Mouse (Mus musculus) stomach, embryonic 15.5 days (tissue): Measurements from ENCODE around the gene Pde8b. TPM values are rescaled to one million over a fixed set of nuclear protein-coding genes. Genes with fewer than 3 reads are reported as not detected.

ENCODE experiments used
- ATAC-seq: fragments of 200-750 bp; cut with Nextera tagmentation; 2 replicates; pipeline ENCODE4 v1.8.0; 2017; ENCODE audit warnings: low read depth, moderate number of reproducible peaks, moderate TSS enrichment; ENCODE audit not compliant: insufficient read depth, low FRiP score
- H3K27ac ChIP-seq: fragments of 300-500 bp; sonication (generic); 2 replicates; pipeline ENCODE4 v1.5.1; 2015; ENCODE audit warnings: mild to moderate bottlenecking, inconsistent platforms
- H3K27me3 ChIP-seq: fragments of 300-500 bp; sonication (generic); replicated peaks from 2 replicates; pipeline ENCODE4 v1.6.1; 2015; ENCODE audit warnings: inconsistent platforms
- H3K36me3 ChIP-seq: fragments of 300-500 bp; sonication (generic); 2 replicates; pipeline ENCODE4 v1.6.1; 2015; ENCODE audit warnings: inconsistent platforms
- H3K4me1 ChIP-seq: fragments of 300-500 bp; sonication (generic); 2 replicates; pipeline ENCODE4 v1.6.1; 2015; ENCODE audit warnings: inconsistent platforms
- H3K4me2 ChIP-seq: fragments of 300-500 bp; sonication (generic); 2 replicates; pipeline ENCODE4 v1.6.1; 2015; ENCODE audit warnings: mild to moderate bottlenecking, inconsistent platforms
- H3K4me3 ChIP-seq: fragments of 300-500 bp; sonication (generic); replicated peaks from 2 replicates; pipeline ENCODE4 v1.5.1; 2015; ENCODE audit warnings: inconsistent platforms
- H3K9ac ChIP-seq: fragments of 300-500 bp; sonication (generic); 2 replicates; pipeline ENCODE4 v1.6.1; 2015; ENCODE audit warnings: inconsistent platforms
- H3K9me3 ChIP-seq: fragments of 300-500 bp; sonication (generic); 2 replicates; pipeline ENCODE4 v1.6.1; 2016; ENCODE audit warnings: inconsistent platforms
- WGBS: fragments of 180-500 bp; shearing (Covaris S2); methylation state at CpG from one replicate; pipeline ENCODE4 v1.1.7; 2015; 5-methylcytosine and 5-hydroxymethylcytosine counted together
- polyA plus RNA-seq: library from polyadenylated mRNA; unstranded; fragments of >200 nt; fragmentation: Nextera tagmentation; extraction: Ambion mirVana; gene quantifications from 2 replicates; pipeline ENCODE4 v1.2.1, GENCODE M21; 2015

Gene Pde8b
- polyA plus RNA-seq, 1 experiment from 2014 or later = 7.4 TPM

DNA sequence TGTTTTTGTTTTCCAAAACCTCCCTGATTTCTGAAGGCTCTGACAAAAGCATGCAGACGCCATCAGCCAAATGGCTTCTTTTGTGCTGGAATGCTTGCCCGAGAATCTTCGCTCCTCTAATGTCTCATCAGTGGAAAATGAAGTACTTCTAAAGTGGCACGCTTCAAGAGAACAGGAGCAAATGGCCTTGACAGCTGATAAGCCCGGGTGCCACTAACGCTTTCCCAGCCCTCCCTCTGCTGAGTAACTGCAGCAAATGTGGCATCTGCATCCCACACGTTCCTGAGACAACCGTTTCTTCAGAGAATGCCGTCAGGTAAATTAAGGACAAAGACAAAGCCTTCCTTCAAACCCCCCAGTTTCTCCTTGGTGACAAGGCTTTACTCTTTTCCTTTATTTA, 72.8 kb downstream of the Pde8b start:
- H3K36me3 ChIP-seq = no peaks in the 10 kb centered on the region
- H3K27me3 ChIP-seq = no peaks in the 10 kb centered on the region
- H3K27ac ChIP-seq = no peak overlapping the region
- WGBS = 35% methylated on average over 9 of the region's 9 CpGs
- H3K4me3 ChIP-seq = no peak overlapping the region
- H3K4me1 ChIP-seq = no peaks in the 10 kb centered on the region
- ATAC-seq = no peak
- H3K9me3 ChIP-seq = no peaks in the 10 kb centered on the region
- no peak overlapping the region for H3K4me2 ChIP-seq
- H3K9ac ChIP-seq = no peak overlapping the region

DNA sequence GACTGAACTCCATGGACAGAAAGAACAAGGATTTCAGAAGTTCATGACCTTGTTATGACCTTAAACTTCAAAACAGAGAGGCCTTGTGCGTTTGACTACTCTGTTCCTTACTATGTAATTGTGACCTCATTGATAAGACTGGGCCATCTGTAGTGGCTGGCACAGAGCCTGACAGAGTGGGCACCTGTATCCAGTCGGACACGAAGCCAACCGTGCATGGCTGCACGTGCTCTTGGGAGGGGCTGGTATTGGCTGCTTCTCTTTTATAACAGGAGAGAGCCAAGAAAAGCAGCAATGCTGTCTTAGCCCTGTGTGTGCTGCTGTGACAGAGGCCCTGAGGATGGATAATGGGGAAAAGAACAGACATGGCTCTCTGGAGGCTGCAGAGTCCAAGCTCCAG, 73.7 kb downstream of the Pde8b start:
- WGBS = 70% methylated on average over 5 of the region's 5 CpGs
- ATAC-seq = no peak
- no peak overlapping the region for H3K4me3 ChIP-seq

DNA sequence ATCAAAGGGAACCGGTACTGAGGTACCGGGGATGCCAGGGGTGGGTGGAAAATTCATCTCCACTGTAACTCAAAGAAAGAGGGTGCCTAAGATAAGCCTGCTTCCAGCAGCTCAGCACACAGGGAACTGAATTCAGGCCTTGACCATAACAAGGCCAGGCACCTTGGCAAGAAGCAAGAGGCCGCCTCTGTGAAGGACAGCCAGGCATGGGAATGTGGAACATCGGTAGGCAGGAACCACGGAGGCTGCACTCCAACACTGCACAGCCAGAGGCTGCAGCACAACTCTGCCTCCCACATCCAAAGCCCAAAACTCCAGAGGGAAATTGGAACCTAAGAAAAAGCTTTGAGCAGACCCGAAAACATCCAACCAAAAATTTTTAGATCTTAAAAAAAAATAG, 75.9 kb downstream of the Pde8b start:
- 66% methylated on average over 6 of the region's 6 CpGs for WGBS
- Histone ChIP-seq H3K27me3 (no peaks in the 10 kb centered on the region), H3K36me3 (no peaks in the 10 kb centered on the region), H3K4me3 (no peak overlapping the region), H3K4me2 (no peak overlapping the region), H3K4me1 (no peaks in the 10 kb centered on the region), H3K9ac (no peak overlapping the region), H3K9me3 (no peaks in the 10 kb centered on the region), H3K27ac (no peak overlapping the region)
- no peak for ATAC-seq

More for the DNA sequence above, 73.7 kb downstream of the Pde8b start:
- H3K9me3 ChIP-seq = no peaks in the 10 kb centered on the region
- no peak overlapping the region for H3K4me2 ChIP-seq
- no peak overlapping the region for H3K9ac ChIP-seq
- no peaks in the 10 kb centered on the region for H3K27me3 ChIP-seq
- H3K36me3 ChIP-seq = no peaks in the 10 kb centered on the region
- H3K4me1 ChIP-seq = no peaks in the 10 kb centered on the region
- no peak overlapping the region for H3K27ac ChIP-seq

DNA sequence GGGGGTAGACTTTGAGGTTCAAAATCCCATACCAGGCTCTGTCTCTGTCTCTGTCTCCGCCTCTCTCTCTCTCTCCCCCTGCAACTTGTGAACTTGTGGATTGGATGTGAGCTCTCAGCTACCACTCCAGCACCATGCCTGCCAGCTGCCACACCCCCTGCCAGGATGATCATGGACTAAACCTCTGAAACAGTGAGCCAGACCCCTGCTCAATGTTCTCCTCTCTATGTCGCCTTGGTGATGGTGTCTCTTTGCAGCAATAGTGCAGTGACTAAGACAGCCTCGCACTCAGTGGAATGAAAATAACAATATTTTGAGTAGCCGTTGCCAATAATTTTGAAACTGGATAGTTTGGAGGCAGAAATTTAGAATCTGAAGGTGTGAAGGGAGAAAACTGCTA, 77.8 kb downstream of the Pde8b start:
- Histone ChIP-seq H3K4me1 (no peaks in the 10 kb centered on the region), H3K9ac (no peak overlapping the region), H3K4me3 (no peak overlapping the region), H3K27me3 (no peaks in the 10 kb centered on the region), H3K4me2 (no peak overlapping the region), H3K36me3 (no peaks in the 10 kb centered on the region), H3K27ac (no peak overlapping the region), H3K9me3 (no peaks in the 10 kb centered on the region)
- ATAC-seq = no peak
- WGBS = 94% methylated on average over 4 of the region's 4 CpGs

- no peak overlapping the region for H3K27ac ChIP-seq
- WGBS = 81% methylated on average over 3 of the region's 3 CpGs
- H3K4me1 ChIP-seq = no peaks in the 10 kb centered on the region
- H3K9ac ChIP-seq = no peak overlapping the region
- ATAC-seq = no peak
- H3K4me2 ChIP-seq = no peak overlapping the region
- H3K27me3 ChIP-seq = no peaks in the 10 kb centered on the region
- H3K36me3 ChIP-seq = no peaks in the 10 kb centered on the region
- H3K9me3 ChIP-seq = no peaks in the 10 kb centered on the region
- H3K4me3 ChIP-seq = no peak overlapping the region
These were observed 89.9 kb downstream of the Pde8b start for GRCm38 (mm10) chr13:95160211-95160610.

DNA sequence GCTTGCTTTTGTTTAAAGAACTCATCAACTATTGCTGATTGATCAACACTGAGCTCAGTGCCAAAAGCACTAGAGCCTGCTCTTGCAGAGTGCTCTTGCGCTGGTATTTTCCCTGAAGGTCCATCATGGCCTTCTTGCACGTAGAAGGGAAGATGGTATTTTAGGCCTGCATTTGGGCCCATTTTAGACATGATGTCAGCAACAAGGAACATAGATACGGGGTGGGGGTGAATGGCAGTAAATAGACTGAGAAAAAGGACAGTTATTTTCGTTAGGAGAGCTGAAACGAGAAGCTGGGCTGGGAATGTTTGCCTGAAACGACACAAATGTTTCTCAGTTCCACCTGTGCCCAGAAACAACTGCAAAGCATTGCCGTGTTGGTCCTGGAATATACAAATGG, 91.2 kb downstream of the Pde8b start:
- WGBS = 73% methylated on average over 7 of the region's 7 CpGs
- Histone ChIP-seq H3K9ac (no peak overlapping the region), H3K27ac (no peak overlapping the region), H3K4me3 (no peak overlapping the region), H3K27me3 (no peaks in the 10 kb centered on the region), H3K4me1 (no peaks in the 10 kb centered on the region), H3K4me2 (no peak overlapping the region), H3K9me3 (no peaks in the 10 kb centered on the region), H3K36me3 (no peaks in the 10 kb centered on the region)
- no peak for ATAC-seq

DNA sequence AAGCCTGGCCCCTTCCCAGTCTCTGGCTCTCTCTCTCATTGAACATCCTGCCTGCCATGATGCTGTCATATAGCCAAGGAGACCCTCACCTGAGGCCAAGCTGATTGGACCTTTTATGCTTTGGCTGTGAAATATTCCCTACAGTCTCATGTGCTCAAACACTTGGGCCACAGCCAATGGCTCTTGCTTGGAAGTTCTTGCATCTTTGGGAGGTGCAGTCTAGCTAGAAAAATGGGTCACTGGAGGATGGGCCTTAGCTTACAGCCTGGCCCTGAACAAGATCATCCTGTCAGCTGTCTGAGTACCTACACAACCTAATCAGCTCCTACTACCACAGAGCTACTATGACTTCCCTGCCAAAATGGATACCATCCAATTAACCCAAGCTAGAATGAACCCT, 105.4 kb downstream of the Pde8b start:
- no peaks in the 10 kb centered on the region for H3K27me3 ChIP-seq
- no peak overlapping the region for H3K4me2 ChIP-seq
- no peaks in the 10 kb centered on the region for H3K9me3 ChIP-seq
- ATAC-seq = no peak
- H3K4me3 ChIP-seq = no peak overlapping the region
- H3K4me1 ChIP-seq = no peaks in the 10 kb centered on the region
- no peaks in the 10 kb centered on the region for H3K36me3 ChIP-seq
- no peak overlapping the region for H3K9ac ChIP-seq
- H3K27ac ChIP-seq = no peak overlapping the region

GRCm38 (mm10) chr13:95140460-95141079, 109.6 kb downstream of the Pde8b start:
- Histone ChIP-seq H3K27ac (no peak overlapping the region), H3K36me3 (no peaks in the 10 kb centered on the region), H3K27me3 (no peaks in the 10 kb centered on the region), H3K4me1 (no peaks in the 10 kb centered on the region), H3K9me3 (no peaks in the 10 kb centered on the region), H3K4me2 (no peak overlapping the region), H3K9ac (no peak overlapping the region), H3K4me3 (no peak overlapping the region)
- ATAC-seq = no peak
- 63% methylated on average over 4 of the region's 4 CpGs for WGBS

GRCm38 (mm10) chr13:95135326-95136150, 114.6 kb downstream of the Pde8b start:
- Histone ChIP-seq H3K27ac (no peak overlapping the region), H3K27me3 (no peaks in the 10 kb centered on the region), H3K36me3 (no peaks in the 10 kb centered on the region), H3K4me3 (no peak overlapping the region), H3K4me2 (no peak overlapping the region), H3K9me3 (no peaks in the 10 kb centered on the region), H3K4me1 (no peaks in the 10 kb centered on the region), H3K9ac (no peak overlapping the region)
- WGBS = 85% methylated on average over 7 of the region's 7 CpGs
- ATAC-seq = no peak

GRCm38 (mm10) chr13:95131848-95132247, 118.3 kb downstream of the Pde8b start:
- ATAC-seq = no peak
- no peak overlapping the region for H3K9ac ChIP-seq
- no peak overlapping the region for H3K4me2 ChIP-seq
- H3K4me3 ChIP-seq = no peak overlapping the region
- 60% methylated on average over 4 of the region's 4 CpGs for WGBS
- no peaks in the 10 kb centered on the region for H3K36me3 ChIP-seq
- no peaks in the 10 kb centered on the region for H3K27me3 ChIP-seq
- H3K9me3 ChIP-seq = no peaks in the 10 kb centered on the region
- no peak overlapping the region for H3K27ac ChIP-seq
- no peaks in the 10 kb centered on the region for H3K4me1 ChIP-seq

GRCm38 (mm10) chr13:95131041-95131440, 119.1 kb downstream of the Pde8b start:
- Histone ChIP-seq H3K9ac (no peak overlapping the region), H3K27ac (no peak overlapping the region), H3K36me3 (no peaks in the 10 kb centered on the region), H3K9me3 (no peaks in the 10 kb centered on the region), H3K4me3 (no peak overlapping the region), H3K4me2 (no peak overlapping the region), H3K4me1 (no peaks in the 10 kb centered on the region), H3K27me3 (no peaks in the 10 kb centered on the region)
- WGBS = 71% methylated on average over 1 of the region's 1 CpGs
- ATAC-seq = no peak

GRCm38 (mm10) chr13:95127288-95127687, 122.8 kb downstream of the Pde8b start:
- no peak overlapping the region for H3K9ac ChIP-seq
- no peak for ATAC-seq
- H3K4me1 ChIP-seq = peaks cover 3% of the 10 kb centered on the region; the same call in 1 of the 2 replicates
- H3K4me2 ChIP-seq = no peak overlapping the region
- no peaks in the 10 kb centered on the region for H3K36me3 ChIP-seq
- no peak overlapping the region for H3K4me3 ChIP-seq
- H3K27me3 ChIP-seq = no peaks in the 10 kb centered on the region
- H3K9me3 ChIP-seq = no peaks in the 10 kb centered on the region
- no peak overlapping the region for H3K27ac ChIP-seq
- 47% methylated on average over 10 of the region's 10 CpGs for WGBS
